Mouse (Mus musculus): ENCODE results near the gene AL607142.1. TPM values are rescaled to one million over a fixed set of nuclear protein-coding genes. Genes with fewer than 3 reads are reported as not detected.

Gene AL607142.1
- polyA plus RNA-seq (2015; fragmentation: Illumina TruSeq; extraction: RNeasy Lipid Tissue Mini Kit (QIAGEN cat#74804); ENCODE audit: insufficient read depth, low read depth, low replicate concordance) = not detected

GRCm38 (mm10) chr4:120064696-120065095 is at the start of gene AL607142.1:
TSS of gene AL607142.1 (plus strand) at chr4:120064996.

Other genes with a start within 250 kb of the AL607142.1 start
- gene Edn2, start 96.2 kb downstream of the AL607142.1 start, polyA plus RNA-seq (2015; fragmentation: Illumina TruSeq; extraction: RNeasy Lipid Tissue Mini Kit (QIAGEN cat#74804); ENCODE audit: insufficient read depth, low read depth, low replicate concordance) = not detected
- gene Foxo6, start 222.4 kb downstream of the AL607142.1 start, polyA plus RNA-seq (2015; fragmentation: Illumina TruSeq; extraction: RNeasy Lipid Tissue Mini Kit (QIAGEN cat#74804); ENCODE audit: insufficient read depth, low read depth, low replicate concordance) = 1.7 TPM

All from pancreas, adult 10 weeks (tissue).